Mouse (Mus musculus) forebrain, embryonic 10.5 days (tissue): ENCODE measurements at regions not wholly inside any gene's neighbourhood (a gene's known extent, or its start where the extent isn't known, plus 50 kb on each side); places are given as distances from the start of the nearest gene placed in this dataset. TPM values are rescaled to one million over a fixed set of nuclear protein-coding genes. Genes with fewer than 3 reads are reported as not detected.

Experiments used
- DNase-seq: peaks from one replicate; pipeline ENCODE4 v3.0.0-alpha.2; 2017; ENCODE audit warnings: low spot score; ENCODE audit errors: extremely low spot score
- H3K27ac ChIP-seq: fragments of 300-500 bp; sonication (generic); 2 replicates; pipeline ENCODE4 v1.5.1; 2016; ENCODE audit warnings: mild to moderate bottlenecking
- H3K27me3 ChIP-seq: fragments of 300-500 bp; sonication (generic); 2 replicates; pipeline ENCODE4 v1.6.1; 2016; ENCODE audit warnings: mild to moderate bottlenecking; ENCODE audit not compliant: poor library complexity, severe bottlenecking
- H3K36me3 ChIP-seq: fragments of 300-500 bp; sonication (generic); replicated peaks from 2 replicates; pipeline ENCODE4 v1.6.1; 2016; ENCODE audit warnings: mild to moderate bottlenecking, moderate library complexity
- H3K4me1 ChIP-seq: fragments of 300-500 bp; sonication (generic); 2 replicates; pipeline ENCODE4 v1.6.1; 2016
- H3K4me3 ChIP-seq: fragments of 300-500 bp; sonication (generic); 2 replicates; pipeline ENCODE4 v1.5.1; 2016; ENCODE audit warnings: mild to moderate bottlenecking, moderate library complexity
- H3K9me3 ChIP-seq: fragments of 300-500 bp; sonication (generic); 2 replicates; pipeline ENCODE4 v1.6.1; 2016; ENCODE audit warnings: mild to moderate bottlenecking, moderate library complexity
- WGBS: fragments of 180-500 bp; shearing (Covaris S2); methylation state at CpG from one replicate; pipeline ENCODE4 v1.1.7; 2016; 5-methylcytosine and 5-hydroxymethylcytosine counted together
- microRNA-seq: library from miRNA; unstranded; fragments of <30 nt; microRNA quantifications from one replicate; pipeline ENCODE4, GENCODE M21; 2017

GRCm38 (mm10) chr15:62055011-62055410 lies 1132.2 kb upstream of the A1bg start:
- H3K4me3 ChIP-seq, result no peak overlapping the region
- peaks cover 15% of the 10 kb centered on the region for H3K4me1 ChIP-seq
- H3K27me3 ChIP-seq, result no peaks in the 10 kb centered on the region
- H3K27ac ChIP-seq, result no peak overlapping the region
- DNase-seq, result no peak
- 85% methylated on average over 2 of the region's 2 CpGs for WGBS
- H3K36me3 ChIP-seq, result 0 out of 2 replicates have a peak, but pooled peaks cover 7% of the 10 kb centered on the region
- no peaks in the 10 kb centered on the region; the same call in 1 of the 2 replicates for H3K9me3 ChIP-seq

GRCm38 (mm10) chr15:62053420-62054239 lies 1130.8 kb upstream of the A1bg start:
- 0 out of 2 replicates have a peak, but pooled peaks cover 7% of the 10 kb centered on the region for H3K36me3 ChIP-seq
- no peaks in the 10 kb centered on the region for H3K27me3 ChIP-seq
- no peak for DNase-seq
- H3K4me1 ChIP-seq, result peaks cover 15% of the 10 kb centered on the region
- H3K9me3 ChIP-seq, result no peaks in the 10 kb centered on the region; the same call in 1 of the 2 replicates
- no peak overlapping the region for H3K4me3 ChIP-seq
- H3K27ac ChIP-seq, result no peak overlapping the region
- 86% methylated on average over 8 of the region's 8 CpGs for WGBS

- Histone ChIP-seq H3K27me3 (no peaks in the 10 kb centered on the region), H3K27ac (no peak overlapping the region), H3K9me3 (no peaks in the 10 kb centered on the region; the same call in 1 of the 2 replicates), H3K4me1 (peaks cover 7% of the 10 kb centered on the region), H3K4me3 (no peak overlapping the region), H3K36me3 (0 out of 2 replicates have a peak, but pooled peaks cover 7% of the 10 kb centered on the region)
- WGBS, result 78% methylated on average over 9 of the region's 9 CpGs
- DNase-seq, result no peak
These were observed 1126.6 kb upstream of the A1bg start for GRCm38 (mm10) chr15:62049416-62049815.

- Histone ChIP-seq H3K27ac (no peak overlapping the region), H3K4me3 (no peak overlapping the region), H3K4me1 (peaks cover 7% of the 10 kb centered on the region; the same call in 1 of the 2 replicates), H3K27me3 (no peaks in the 10 kb centered on the region), H3K9me3 (no peaks in the 10 kb centered on the region; the same call in 1 of the 2 replicates), H3K36me3 (0 out of 2 replicates have a peak, but pooled peaks cover 7% of the 10 kb centered on the region)
- no peak for DNase-seq
- 92% methylated on average over 4 of the region's 4 CpGs for WGBS
These were observed 1126.2 kb upstream of the A1bg start for GRCm38 (mm10) chr15:62048981-62049380.

GRCm38 (mm10) chr15:62046276-62046675 lies 1123.5 kb upstream of the A1bg start:
- Histone ChIP-seq H3K27me3 (no peaks in the 10 kb centered on the region), H3K9me3 (no peaks in the 10 kb centered on the region; the same call in 1 of the 2 replicates), H3K4me1 (peaks cover 12% of the 10 kb centered on the region), H3K36me3 (peaks cover 7% of the 10 kb centered on the region; the same call in 1 of the 2 replicates), H3K4me3 (no peak overlapping the region), H3K27ac (no peak overlapping the region)
- 89% methylated on average over 3 of the region's 3 CpGs for WGBS
- no peak for DNase-seq

GRCm38 (mm10) chr15:62044654-62045335 lies 1122.0 kb upstream of the A1bg start:
- Histone ChIP-seq H3K4me1 (peaks cover 12% of the 10 kb centered on the region), H3K4me3 (no peak overlapping the region), H3K27me3 (no peaks in the 10 kb centered on the region), H3K36me3 (peaks cover 4% of the 10 kb centered on the region; the same call in 1 of the 2 replicates), H3K9me3 (no peaks in the 10 kb centered on the region), H3K27ac (no peak overlapping the region)
- 94% methylated on average over 7 of the region's 7 CpGs for WGBS
- DNase-seq, result no peak

- DNase-seq, result no peak
- WGBS, result 89% methylated on average over 20 of the region's 20 CpGs
- Histone ChIP-seq H3K4me3 (no peak overlapping the region), H3K27me3 (peaks cover 4% of the 10 kb centered on the region; the same call in 1 of the 2 replicates), H3K27ac (peak overlapping the region; percentile 44; the same call in 1 of the 2 replicates), H3K9me3 (no peaks in the 10 kb centered on the region), H3K36me3 (no peaks in the 10 kb centered on the region; the same call in 1 of the 2 replicates), H3K4me1 (peaks cover 20% of the 10 kb centered on the region)
These were observed 1121.0 kb upstream of the A1bg start for GRCm38 (mm10) chr15:62043617-62044392.

GRCm38 (mm10) chr15:62042924-62043504 lies 1120.2 kb upstream of the A1bg start:
- no peak for DNase-seq
- H3K27me3 ChIP-seq, result peaks cover 10% of the 10 kb centered on the region; the same call in 1 of the 2 replicates
- no peaks in the 10 kb centered on the region; the same call in 1 of the 2 replicates for H3K36me3 ChIP-seq
- H3K4me1 ChIP-seq, result peaks cover 28% of the 10 kb centered on the region
- no peak overlapping the region for H3K27ac ChIP-seq
- 81% methylated on average over 6 of the region's 6 CpGs for WGBS
- no peak overlapping the region for H3K4me3 ChIP-seq
- no peaks in the 10 kb centered on the region for H3K9me3 ChIP-seq

Small RNA genes in the stretch of these regions (microRNA-seq; reads per million reads assigned to microRNA genes)
- gene Gm24810, result not detected
